Mouse (Mus musculus) layer of hippocampus, adult 2 months (tissue): ENCODE data around the gene Nup62. TPM values are rescaled to one million over a fixed set of nuclear protein-coding genes. Genes with fewer than 3 reads are reported as not detected.

Experiments used
- DNase-seq, 2 experiments: peaks; one replicate each; pipeline ENCODE4 v3.0.0; 2022; ENCODE audit warnings: low spot score in 2 of 2
- H3K27ac ChIP-seq: fragments of 200-600 bp; 2 replicates; pipeline ENCODE4 v1.8.1; 2022
- H3K4me3 ChIP-seq: fragments of 200-600 bp; 2 replicates; pipeline ENCODE4 v1.8.1; 2022; ENCODE audit warnings: mild to moderate bottlenecking
- CTCF ChIP-seq: fragments of 200-600 bp; conservative IDR thresholded peaks from 2 replicates; pipeline ENCODE4 v1.8.1; 2022; ENCODE audit warnings: antibody characterized with exemption, mild to moderate bottlenecking, moderate library complexity
- total RNA-seq, 2 experiments: library from RNA; stranded (reverse); gene quantifications; 2 replicates each; pipeline ENCODE4 v1.2.3; 2021

Nup62 gene
- total RNA-seq, 2 experiments from 2014 or later: 29.7 to 33.2 TPM

- TF ChIP-seq CTCF: no peak
- H3K4me3 ChIP-seq: no peak overlapping the region
- H3K27ac ChIP-seq: no peak overlapping the region
- DNase-seq: no peak
These were observed 26.1 kb downstream of the Nup62 start for GRCm38 (mm10) chr7:44841825-44842463.

GRCm38 (mm10) chr7:44845006-44845405, 29.1 kb downstream of the Nup62 start:
- H3K4me3 ChIP-seq: no peak overlapping the region
- no peak for DNase-seq
- H3K27ac ChIP-seq: no peak overlapping the region
- no peak for TF ChIP-seq CTCF

- no peak overlapping the region for H3K4me3 ChIP-seq
- no peak for DNase-seq
- TF ChIP-seq CTCF: no peak
- no peak overlapping the region for H3K27ac ChIP-seq
These were observed 30.9 kb downstream of the Nup62 start for GRCm38 (mm10) chr7:44846804-44847203.

- H3K27ac ChIP-seq: no peak overlapping the region; the same call in 1 of the 2 replicates
- no peak for TF ChIP-seq CTCF
- no peak for DNase-seq
- H3K4me3 ChIP-seq: peak overlapping the region; percentile 76
These were observed 31.9 kb downstream of the Nup62 start for GRCm38 (mm10) chr7:44847772-44848171.

GRCm38 (mm10) chr7:44848561-44849415, 32.9 kb downstream of the Nup62 start, which contains the start of the genes Akt1s1 and Tbc1d17:
Akt1s1 (plus strand) TSS chr7:44848991.
Tbc1d17 (minus strand) TSS chr7:44849079.
- peak; percentile 100 for DNase-seq
- TF ChIP-seq CTCF: no peak
- H3K27ac ChIP-seq: peak within 1 kb of the TSS; percentile 99
- peak within 1 kb of the TSS; percentile 76 for H3K4me3 ChIP-seq

GRCm38 (mm10) chr7:44849416-44850111, 33.7 kb downstream of the Nup62 start:
- H3K27ac ChIP-seq: peak overlapping the region; percentile 99
- DNase-seq: peak; percentile 88 to 93
- no peak for TF ChIP-seq CTCF
- H3K4me3 ChIP-seq: peak overlapping the region; percentile 76

GRCm38 (mm10) chr7:44850146-44850545, 34.3 kb downstream of the Nup62 start:
- peak; percentile 72 to 78 for DNase-seq
- H3K4me3 ChIP-seq: peak overlapping the region; percentile 76
- TF ChIP-seq CTCF: peak; percentile 31; the same call in 1 of the 2 replicates
- H3K27ac ChIP-seq: peak overlapping the region; percentile 99

- peak overlapping the region; percentile 76 for H3K4me3 ChIP-seq
- no peak for TF ChIP-seq CTCF
- peak overlapping the region; percentile 99 for H3K27ac ChIP-seq
- DNase-seq: no peak
These were observed 35.1 kb downstream of the Nup62 start for GRCm38 (mm10) chr7:44850789-44851624.

GRCm38 (mm10) chr7:44851625-44852234, 35.8 kb downstream of the Nup62 start:
- Histone ChIP-seq H3K27ac (peak overlapping the region; percentile 99), H3K4me3 (no peak overlapping the region)
- no peak for DNase-seq
- no peak for TF ChIP-seq CTCF

- no peak for DNase-seq
- Histone ChIP-seq H3K4me3 (no peak overlapping the region), H3K27ac (no peak overlapping the region)
- TF ChIP-seq CTCF: no peak
These were observed 36.6 kb downstream of the Nup62 start for GRCm38 (mm10) chr7:44852259-44853027.

GRCm38 (mm10) chr7:44853065-44853464, 37.2 kb downstream of the Nup62 start:
- DNase-seq: no peak
- Histone ChIP-seq H3K27ac (peak overlapping the region; percentile 94; the same call in 1 of the 2 replicates), H3K4me3 (no peak overlapping the region)
- TF ChIP-seq CTCF: no peak
